Mouse (Mus musculus): ENCODE data around the gene Fetub. TPM values are rescaled to one million over a fixed set of nuclear protein-coding genes. Genes with fewer than 3 reads are reported as not detected.

Fetub gene
- polyA plus RNA-seq, 1 experiment, result not detected

- Histone ChIP-seq H3K9me3 (no peaks in the 10 kb centered on the region), H3K4me3 (replicated peaks) (no peak overlapping the region), H3K4me1 (peaks cover 13% of the 10 kb centered on the region; the same call in 1 of the 2 replicates), H3K27me3 (replicated peaks) (peaks cover 31% of the 10 kb centered on the region), H3K36me3 (replicated peaks; ENCODE audit: low read length) (no peaks in the 10 kb centered on the region)
- TF ChIP-seq GATA1 (IDR thresholded peaks at IDR 0.05; ENCODE audit: borderline replicate concordance, low read length) (no peak), FLI1 (IDR thresholded peaks at IDR 0.05; ENCODE audit: low read length) (no peak)
Observed at GRCm38 (mm10) chr16:22899866-22900570, 18.1 kb upstream of the Fetub start.

DNA sequence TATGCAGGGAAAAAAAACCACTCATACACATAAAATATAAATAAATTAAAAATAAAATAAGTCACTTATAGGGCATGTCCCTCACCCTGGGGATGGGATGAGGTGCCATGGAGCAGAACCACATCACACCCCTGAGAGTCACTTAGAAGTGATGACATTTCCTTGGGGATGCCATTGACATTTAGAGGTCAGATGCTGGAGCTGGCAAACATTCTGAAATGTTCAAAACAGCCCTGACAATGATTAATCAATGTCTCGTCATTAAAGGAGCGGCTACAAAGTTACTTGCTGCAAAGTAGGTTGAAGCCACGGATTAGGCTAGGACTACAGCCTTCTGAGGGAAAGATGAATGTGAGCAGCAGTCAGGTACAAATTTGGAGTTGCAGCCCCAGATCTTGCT, 16.8 kb upstream of the Fetub start:
- Histone ChIP-seq H3K36me3 (replicated peaks; ENCODE audit: low read length) (no peaks in the 10 kb centered on the region), H3K4me1 (peaks cover 13% of the 10 kb centered on the region; the same call in 1 of the 2 replicates), H3K9me3 (no peaks in the 10 kb centered on the region), H3K27me3 (replicated peaks) (peaks cover 26% of the 10 kb centered on the region), H3K4me3 (replicated peaks) (no peak overlapping the region)
- TF ChIP-seq FLI1 (IDR thresholded peaks at IDR 0.05; ENCODE audit: low read length) (no peak), GATA1 (IDR thresholded peaks at IDR 0.05; ENCODE audit: borderline replicate concordance, low read length) (no peak)

GRCm38 (mm10) chr16:22909290-22909689, 8.8 kb upstream of the Fetub start:
- H3K9me3 ChIP-seq, result no peaks in the 10 kb centered on the region
- no peaks in the 10 kb centered on the region for H3K4me1 ChIP-seq
- no peak overlapping the region for H3K4me3 ChIP-seq (replicated peaks)
- no peaks in the 10 kb centered on the region for H3K36me3 ChIP-seq (replicated peaks; ENCODE audit: low read length)
- TF ChIP-seq GATA1 (IDR thresholded peaks at IDR 0.05; ENCODE audit: borderline replicate concordance, low read length), result no peak
- TF ChIP-seq FLI1 (IDR thresholded peaks at IDR 0.05; ENCODE audit: low read length), result no peak
- H3K27me3 ChIP-seq (replicated peaks), result peaks cover 7% of the 10 kb centered on the region

GRCm38 (mm10) chr16:22911986-22912385, 6.1 kb upstream of the Fetub start:
- Histone ChIP-seq H3K27me3 (replicated peaks) (peaks cover 2% of the 10 kb centered on the region), H3K4me1 (no peaks in the 10 kb centered on the region), H3K4me3 (replicated peaks) (no peak overlapping the region), H3K36me3 (replicated peaks; ENCODE audit: low read length) (no peaks in the 10 kb centered on the region), H3K9me3 (0 out of 2 replicates have a peak, but pooled peaks cover 4% of the 10 kb centered on the region)
- TF ChIP-seq FLI1 (IDR thresholded peaks at IDR 0.05; ENCODE audit: low read length) (no peak), GATA1 (IDR thresholded peaks at IDR 0.05; ENCODE audit: borderline replicate concordance, low read length) (no peak)

GRCm38 (mm10) chr16:22912886-22913285, 5.2 kb upstream of the Fetub start:
- Histone ChIP-seq H3K27me3 (replicated peaks) (peaks cover 2% of the 10 kb centered on the region), H3K4me3 (replicated peaks) (no peak overlapping the region), H3K4me1 (no peaks in the 10 kb centered on the region), H3K36me3 (replicated peaks; ENCODE audit: low read length) (no peaks in the 10 kb centered on the region), H3K9me3 (0 out of 2 replicates have a peak, but pooled peaks cover 6% of the 10 kb centered on the region)
- no peak for TF ChIP-seq GATA1 (IDR thresholded peaks at IDR 0.05; ENCODE audit: borderline replicate concordance, low read length)
- no peak for TF ChIP-seq FLI1 (IDR thresholded peaks at IDR 0.05; ENCODE audit: low read length)

DNA sequence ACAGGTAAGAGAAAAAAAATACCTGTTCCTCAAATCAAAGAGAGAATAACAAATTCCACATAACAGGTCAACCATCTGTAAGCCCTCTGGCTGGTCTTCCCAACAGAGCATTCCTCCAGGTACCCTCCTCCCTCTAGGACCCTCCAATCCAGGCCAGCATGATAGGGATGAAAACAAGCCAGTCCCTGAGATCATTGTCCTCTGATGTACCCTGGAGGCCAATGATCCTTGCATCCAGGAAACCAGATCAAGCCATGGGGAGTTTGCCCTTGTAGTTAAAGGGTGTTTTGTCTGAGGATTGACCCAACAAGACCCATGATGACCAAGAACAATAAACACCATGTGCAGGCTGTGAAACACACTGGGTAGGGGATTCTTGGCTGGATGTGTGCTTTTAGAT, 3.9 kb upstream of the Fetub start:
- H3K4me3 ChIP-seq (replicated peaks), result no peak overlapping the region
- H3K4me1 ChIP-seq, result no peaks in the 10 kb centered on the region
- H3K27me3 ChIP-seq (replicated peaks), result peaks cover 2% of the 10 kb centered on the region
- no peak for TF ChIP-seq GATA1 (IDR thresholded peaks at IDR 0.05; ENCODE audit: borderline replicate concordance, low read length)
- TF ChIP-seq FLI1 (IDR thresholded peaks at IDR 0.05; ENCODE audit: low read length), result no peak
- H3K9me3 ChIP-seq, result 0 out of 2 replicates have a peak, but pooled peaks cover 7% of the 10 kb centered on the region
- H3K36me3 ChIP-seq (replicated peaks; ENCODE audit: low read length), result no peaks in the 10 kb centered on the region

- no peaks in the 10 kb centered on the region for H3K36me3 ChIP-seq (replicated peaks; ENCODE audit: low read length)
- H3K9me3 ChIP-seq, result 0 out of 2 replicates have a peak, but pooled peaks cover 7% of the 10 kb centered on the region
- H3K4me1 ChIP-seq, result peaks cover 6% of the 10 kb centered on the region
- no peak overlapping the region for H3K4me3 ChIP-seq (replicated peaks)
- no peak for TF ChIP-seq GATA1 (IDR thresholded peaks at IDR 0.05; ENCODE audit: borderline replicate concordance, low read length)
- no peak for TF ChIP-seq FLI1 (IDR thresholded peaks at IDR 0.05; ENCODE audit: low read length)
- no peaks in the 10 kb centered on the region for H3K27me3 ChIP-seq (replicated peaks)
Observed at GRCm38 (mm10) chr16:22918664-22919312, 654 bp downstream of the Fetub start.

GRCm38 (mm10) chr16:22919971-22920854, 2.1 kb downstream of the Fetub start:
- TF ChIP-seq GATA1 (IDR thresholded peaks at IDR 0.05; ENCODE audit: borderline replicate concordance, low read length) (no peak), FLI1 (IDR thresholded peaks at IDR 0.05; ENCODE audit: low read length) (no peak)
- H3K4me3 ChIP-seq (replicated peaks), result peak overlapping the region; percentile 46

GRCm38 (mm10) chr16:22921761-22922160, 3.6 kb downstream of the Fetub start:
- H3K9me3 ChIP-seq, result 0 out of 2 replicates have a peak, but pooled peaks cover 3% of the 10 kb centered on the region
- no peaks in the 10 kb centered on the region for H3K36me3 ChIP-seq (replicated peaks; ENCODE audit: low read length)
- peaks cover 6% of the 10 kb centered on the region for H3K4me1 ChIP-seq
- no peak for TF ChIP-seq GATA1 (IDR thresholded peaks at IDR 0.05; ENCODE audit: borderline replicate concordance, low read length)
- TF ChIP-seq FLI1 (IDR thresholded peaks at IDR 0.05; ENCODE audit: low read length), result no peak
- no peaks in the 10 kb centered on the region for H3K27me3 ChIP-seq (replicated peaks)
- H3K4me3 ChIP-seq (replicated peaks), result no peak overlapping the region

More at GRCm38 (mm10) chr16:22919971-22920854, 2.1 kb downstream of the Fetub start:
- H3K36me3 ChIP-seq (replicated peaks; ENCODE audit: low read length), result no peaks in the 10 kb centered on the region
- H3K27me3 ChIP-seq (replicated peaks), result no peaks in the 10 kb centered on the region
- H3K9me3 ChIP-seq, result 0 out of 2 replicates have a peak, but pooled peaks cover 7% of the 10 kb centered on the region
- peaks cover 6% of the 10 kb centered on the region for H3K4me1 ChIP-seq

All from megakaryocyte, embryonic 14.5 days (primary cell).